Mouse (Mus musculus): Measurements from ENCODE around the gene Spata22. TPM values are rescaled to one million over a fixed set of nuclear protein-coding genes. Genes with fewer than 3 reads are reported as not detected.
A peak's percentile ranks its signal among the peaks of the same experiment; 100 is the strongest.
"Not testable (repeated sequence)": the region's sequence is repeated elsewhere in the genome, so short reads cannot be mapped to it uniquely, and the experiment has no call there.

The Spata22 gene
- total RNA-seq (2015) (not detected in 2 replicates), total RNA-seq (2017) (not detected in 2 replicates)

GRCm38 (mm10) chr11:73329442-73329841, at the start of gene Spata22, which contains the start of the genes Aspa and Gm49340:
TSS of gene Spata22 (plus strand) at chr11:73329741.
TSS of gene Aspa (minus strand) at chr11:73329596.
TSS of gene Gm49340 (plus strand) at chr11:73329741.
- no peak for ATAC-seq (ENCODE audit: poor library complexity, severe bottlenecking)

GRCm38 (mm10) chr11:73280710-73281109, 48.8 kb upstream of the Spata22 start:
- ATAC-seq (ENCODE audit: poor library complexity, severe bottlenecking): no peak

GRCm38 (mm10) chr11:73281528-73282027, 48.0 kb upstream of the Spata22 start:
- ATAC-seq (ENCODE audit: poor library complexity, severe bottlenecking): no peak

- no peak for ATAC-seq (ENCODE audit: poor library complexity, severe bottlenecking)
Observed at GRCm38 (mm10) chr11:73283369-73283768, 46.2 kb upstream of the Spata22 start.

GRCm38 (mm10) chr11:73283926-73284325, 45.6 kb upstream of the Spata22 start:
- no peak for ATAC-seq (ENCODE audit: poor library complexity, severe bottlenecking)

GRCm38 (mm10) chr11:73284351-73284750, 45.2 kb upstream of the Spata22 start:
- ATAC-seq (ENCODE audit: poor library complexity, severe bottlenecking): no peak

- ATAC-seq (ENCODE audit: poor library complexity, severe bottlenecking): no peak
Observed at GRCm38 (mm10) chr11:73289621-73290020, 39.9 kb upstream of the Spata22 start.

GRCm38 (mm10) chr11:73303123-73303522, 26.4 kb upstream of the Spata22 start:
- ATAC-seq (ENCODE audit: poor library complexity, severe bottlenecking): no peak

- ATAC-seq (ENCODE audit: poor library complexity, severe bottlenecking): no peak
Observed at GRCm38 (mm10) chr11:73315961-73316360, 13.6 kb upstream of the Spata22 start.

GRCm38 (mm10) chr11:73318581-73318980, 11.0 kb upstream of the Spata22 start:
- not testable (repeated sequence) for ATAC-seq (ENCODE audit: poor library complexity, severe bottlenecking)

- not testable (repeated sequence) for ATAC-seq (ENCODE audit: poor library complexity, severe bottlenecking)
Observed at GRCm38 (mm10) chr11:73321064-73321463, 8.5 kb upstream of the Spata22 start.

- ATAC-seq (ENCODE audit: poor library complexity, severe bottlenecking): no peak
Observed at GRCm38 (mm10) chr11:73323906-73324830, 5.4 kb upstream of the Spata22 start.

- ATAC-seq (ENCODE audit: poor library complexity, severe bottlenecking): 0 out of 2 replicates have a peak, but pooled peaks have one; percentile 18
Observed at GRCm38 (mm10) chr11:73326485-73326886, 3.1 kb upstream of the Spata22 start.

- no peak for ATAC-seq (ENCODE audit: poor library complexity, severe bottlenecking)
Observed at GRCm38 (mm10) chr11:73327361-73327760, 2.2 kb upstream of the Spata22 start.

- ATAC-seq (ENCODE audit: poor library complexity, severe bottlenecking): no peak
Observed at GRCm38 (mm10) chr11:73333357-73333756, 3.8 kb downstream of the Spata22 start.

GRCm38 (mm10) chr11:73336919-73337318, 7.4 kb downstream of the Spata22 start:
- no peak for ATAC-seq (ENCODE audit: poor library complexity, severe bottlenecking)

GRCm38 (mm10) chr11:73350483-73350882, 20.9 kb downstream of the Spata22 start, which contains the start of gene Olfr20:
TSS of gene Olfr20 (plus strand) at chr11:73350783.
- ATAC-seq (ENCODE audit: poor library complexity, severe bottlenecking): no peak

GRCm38 (mm10) chr11:73370946-73371345, 41.4 kb downstream of the Spata22 start, which contains the start of gene Olfr376:
TSS of gene Olfr376 (plus strand) at chr11:73371246.
- ATAC-seq (ENCODE audit: poor library complexity, severe bottlenecking): no peak

GRCm38 (mm10) chr11:73395374-73395773, 65.8 kb downstream of the Spata22 start:
- ATAC-seq (ENCODE audit: poor library complexity, severe bottlenecking): no peak

Data from megakaryocyte, adult 5-6 weeks (primary cell).